Mouse (Mus musculus): Measurements from ENCODE around the gene Fcho2. TPM values are rescaled to one million over a fixed set of nuclear protein-coding genes. Genes with fewer than 3 reads are reported as not detected.

The Fcho2 gene
- polyA plus RNA-seq, 2 experiments: 25.3 to 39.2 TPM

DNA sequence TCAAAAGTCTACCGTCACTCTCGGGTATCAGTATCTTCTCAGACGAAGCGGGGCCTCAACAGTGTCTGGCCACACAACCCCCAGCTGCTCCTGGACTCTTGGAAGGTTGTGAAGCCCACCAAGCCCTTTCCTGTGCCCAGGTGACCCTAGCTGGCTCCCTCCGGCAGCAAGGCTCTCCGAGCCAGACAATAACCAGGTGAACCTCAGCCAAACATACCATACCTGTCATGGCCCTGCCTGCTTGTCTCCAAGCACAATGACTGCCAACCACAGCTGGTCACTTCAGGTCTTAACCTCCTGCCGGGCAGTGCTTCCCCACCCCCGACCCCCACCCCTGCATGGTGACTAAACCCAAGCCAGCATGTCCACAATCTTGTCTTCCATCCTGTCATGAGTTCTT, 112.9 kb downstream of the Fcho2 start:
- TF ChIP-seq POLR2A (IDR thresholded peaks at IDR 0.05; ENCODE audit: borderline replicate concordance, extremely low read depth, insufficient read depth, insufficient read length): no peak
- no peaks in the 10 kb centered on the region for H3K27me3 ChIP-seq (ENCODE audit: control insufficient read depth, insufficient read depth, low read length)
- H3K27ac ChIP-seq (replicated peaks; ENCODE audit: low read depth, low read length): no peak overlapping the region
- H3K36me3 ChIP-seq (ENCODE audit: control insufficient read depth, insufficient read depth, low read length): no peaks in the 10 kb centered on the region
- no peaks in the 10 kb centered on the region for H3K9me3 ChIP-seq (ENCODE audit: control insufficient read depth, low read length)
- no peak overlapping the region for H3K4me3 ChIP-seq (replicated peaks; ENCODE audit: low read length)
- no peak overlapping the region for H3K9ac ChIP-seq (ENCODE audit: low read depth, low read length, severe bottlenecking)
- no peak for DNase-seq (ENCODE audit: low spot score)
- 89% methylated on average over 8 of the region's 8 CpGs for whole genome bisulfite sequencing
- H3K4me2 ChIP-seq (replicated peaks; ENCODE audit: low read depth, low read length, severe bottlenecking): no peak overlapping the region
- ATAC-seq (ENCODE audit: low FRiP score, low read depth): no peak
- H3K4me1 ChIP-seq (ENCODE audit: control insufficient read depth, insufficient read depth, low read length): no peaks in the 10 kb centered on the region

DNA sequence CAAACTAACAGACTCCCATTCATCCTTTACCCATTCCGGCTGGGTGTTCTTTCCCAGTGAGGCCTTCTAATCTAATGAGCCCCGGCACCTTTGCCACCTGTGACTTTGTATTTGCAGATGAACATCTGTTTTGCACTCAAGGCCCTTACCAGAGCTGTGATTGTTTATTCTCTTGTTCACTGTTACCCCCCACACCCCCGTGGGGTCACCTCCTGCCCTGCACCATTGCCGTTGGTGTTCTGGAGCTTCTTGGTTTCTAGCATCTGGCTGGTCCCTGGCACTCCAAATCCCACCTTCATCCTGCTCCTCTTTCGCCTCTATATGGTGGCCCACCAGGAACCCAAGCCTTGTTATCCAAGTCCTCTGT, 114.0 kb downstream of the Fcho2 start:
- Histone ChIP-seq H3K4me1 (ENCODE audit: control insufficient read depth, insufficient read depth, low read length) (no peaks in the 10 kb centered on the region), H3K27ac (replicated peaks; ENCODE audit: low read depth, low read length) (no peak overlapping the region), H3K9ac (ENCODE audit: low read depth, low read length, severe bottlenecking) (no peak overlapping the region), H3K4me3 (replicated peaks; ENCODE audit: low read length) (no peak overlapping the region), H3K4me2 (replicated peaks; ENCODE audit: low read depth, low read length, severe bottlenecking) (no peak overlapping the region), H3K9me3 (ENCODE audit: control insufficient read depth, low read length) (no peaks in the 10 kb centered on the region), H3K27me3 (ENCODE audit: control insufficient read depth, insufficient read depth, low read length) (0 out of 2 replicates have a peak, but pooled peaks cover 3% of the 10 kb centered on the region), H3K36me3 (ENCODE audit: control insufficient read depth, insufficient read depth, low read length) (no peaks in the 10 kb centered on the region)
- WGBS: 65% methylated on average over 5 of the region's 5 CpGs
- DNase-seq (ENCODE audit: low spot score) (no peak), ATAC-seq (ENCODE audit: low FRiP score, low read depth) (no peak)
- TF ChIP-seq POLR2A (IDR thresholded peaks at IDR 0.05; ENCODE audit: borderline replicate concordance, extremely low read depth, insufficient read depth, insufficient read length): no peak

GRCm38 (mm10) chr13:98700661-98701308, 114.5 kb downstream of the Fcho2 start:
- ATAC-seq (ENCODE audit: low FRiP score, low read depth): no peak
- Histone ChIP-seq H3K4me2 (replicated peaks; ENCODE audit: low read depth, low read length, severe bottlenecking) (no peak overlapping the region), H3K36me3 (ENCODE audit: control insufficient read depth, insufficient read depth, low read length) (no peaks in the 10 kb centered on the region), H3K9me3 (ENCODE audit: control insufficient read depth, low read length) (no peaks in the 10 kb centered on the region), H3K4me3 (replicated peaks; ENCODE audit: low read length) (no peak overlapping the region), H3K27ac (replicated peaks; ENCODE audit: low read depth, low read length) (no peak overlapping the region), H3K4me1 (ENCODE audit: control insufficient read depth, insufficient read depth, low read length) (no peaks in the 10 kb centered on the region), H3K9ac (ENCODE audit: low read depth, low read length, severe bottlenecking) (no peak overlapping the region), H3K27me3 (ENCODE audit: control insufficient read depth, insufficient read depth, low read length) (peaks cover 8% of the 10 kb centered on the region; the same call in 1 of the 2 replicates)
- no peak for TF ChIP-seq POLR2A (IDR thresholded peaks at IDR 0.05; ENCODE audit: borderline replicate concordance, extremely low read depth, insufficient read depth, insufficient read length)
- no peak for DNase-seq (ENCODE audit: low spot score)
- 29% methylated on average over 10 of the region's 10 CpGs for WGBS

DNA sequence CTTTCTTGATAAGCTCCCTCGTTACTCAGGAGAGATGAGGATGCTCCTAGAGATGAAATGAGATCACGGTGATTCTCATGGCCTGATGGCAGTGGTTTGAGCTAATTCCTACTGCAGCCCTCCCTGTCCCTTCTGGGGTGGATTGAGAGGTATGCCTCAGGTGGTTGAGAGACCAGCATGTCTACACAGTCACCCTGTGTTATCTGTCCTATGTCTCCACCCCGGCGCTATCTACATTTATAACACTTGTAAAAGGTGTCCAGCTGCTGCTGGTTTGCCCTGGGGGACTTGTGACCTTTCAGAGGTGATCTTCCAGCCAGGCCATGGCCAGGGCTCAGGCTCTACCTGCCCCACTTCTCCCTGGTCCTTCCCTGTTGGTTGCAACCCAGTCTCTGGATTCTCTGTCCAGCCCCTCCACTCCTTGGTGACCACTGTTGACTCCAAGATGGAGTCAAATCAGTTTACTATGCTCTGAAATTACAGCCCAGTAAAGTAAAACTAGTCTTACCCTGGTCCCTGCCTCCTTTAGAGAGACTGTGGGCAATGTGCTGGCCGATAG, 115.2 kb downstream of the Fcho2 start:
- 56% methylated on average over 5 of the region's 5 CpGs for whole genome bisulfite sequencing

GRCm38 (mm10) chr13:98699051-98699744, 116.1 kb downstream of the Fcho2 start:
- H3K27me3 ChIP-seq (ENCODE audit: control insufficient read depth, insufficient read depth, low read length): peaks cover 21% of the 10 kb centered on the region
- H3K9ac ChIP-seq (ENCODE audit: low read depth, low read length, severe bottlenecking): no peak overlapping the region
- H3K4me3 ChIP-seq (replicated peaks; ENCODE audit: low read length): no peak overlapping the region
- DNase-seq (ENCODE audit: low spot score) (no peak), ATAC-seq (ENCODE audit: low FRiP score, low read depth) (no peak)
- H3K36me3 ChIP-seq (ENCODE audit: control insufficient read depth, insufficient read depth, low read length): no peaks in the 10 kb centered on the region
- no peak overlapping the region for H3K27ac ChIP-seq (replicated peaks; ENCODE audit: low read depth, low read length)
- TF ChIP-seq POLR2A (IDR thresholded peaks at IDR 0.05; ENCODE audit: borderline replicate concordance, extremely low read depth, insufficient read depth, insufficient read length): no peak
- WGBS: 39% methylated on average over 14 of the region's 14 CpGs
- no peak overlapping the region for H3K4me2 ChIP-seq (replicated peaks; ENCODE audit: low read depth, low read length, severe bottlenecking)
- peaks cover 5% of the 10 kb centered on the region; the same call in 1 of the 2 replicates for H3K4me1 ChIP-seq (ENCODE audit: control insufficient read depth, insufficient read depth, low read length)
- no peaks in the 10 kb centered on the region for H3K9me3 ChIP-seq (ENCODE audit: control insufficient read depth, low read length)

More for the DNA sequence above, 115.2 kb downstream of the Fcho2 start:
- Histone ChIP-seq H3K36me3 (ENCODE audit: control insufficient read depth, insufficient read depth, low read length) (no peaks in the 10 kb centered on the region), H3K4me3 (replicated peaks; ENCODE audit: low read length) (no peak overlapping the region), H3K27ac (replicated peaks; ENCODE audit: low read depth, low read length) (no peak overlapping the region), H3K4me2 (replicated peaks; ENCODE audit: low read depth, low read length, severe bottlenecking) (no peak overlapping the region), H3K27me3 (ENCODE audit: control insufficient read depth, insufficient read depth, low read length) (peaks cover 15% of the 10 kb centered on the region), H3K4me1 (ENCODE audit: control insufficient read depth, insufficient read depth, low read length) (peaks cover 2% of the 10 kb centered on the region; the same call in 1 of the 2 replicates), H3K9me3 (ENCODE audit: control insufficient read depth, low read length) (no peaks in the 10 kb centered on the region), H3K9ac (ENCODE audit: low read depth, low read length, severe bottlenecking) (no peak overlapping the region)
- ATAC-seq (ENCODE audit: low FRiP score, low read depth) (no peak), DNase-seq (ENCODE audit: low spot score) (no peak)
- no peak for TF ChIP-seq POLR2A (IDR thresholded peaks at IDR 0.05; ENCODE audit: borderline replicate concordance, extremely low read depth, insufficient read depth, insufficient read length)

Data from limb, embryonic 14.5 days (tissue).